Comparison of ENCODE assay signal across 30 mouse cellular contexts in genomic region chr5:149341461-149341860, GRCm38 (mm10).
DNase-seq lines count a peak whose midpoint lies in the region; ATAC-seq and TF ChIP-seq lines count a peak whose summit lies in the region.
"Had no signal": no experiment of that assay in that cellular context is flagged by ENCODE, and none has a peak within 500 bp of the region (broad histone marks: within the 10 kb centered on the region; RNA-seq: fewer than 3 reads in every experiment).

No protein-coding gene starts in this region.

- no peak for TF ChIP-seq POLR2A in limb, embryonic 14.5 days (IDR thresholded peaks at IDR 0.05; ENCODE audit: borderline replicate concordance, extremely low read depth, insufficient read depth, insufficient read length)

- 0 out of 2 replicates have a peak overlapping the region, but pooled peaks have one; percentile 23 for H3K27ac ChIP-seq in hindbrain, embryonic 12.5 days
- no peak overlapping the region for H3K27ac ChIP-seq in hindbrain, embryonic 14.5 days
- 0 out of 2 replicates have a peak overlapping the region, but pooled peaks have one; percentile 9 for H3K27ac ChIP-seq in embryonic facial prominence, embryonic 13.5 days
- 0 out of 2 replicates have a peak overlapping the region, but pooled peaks have one; percentile 19 for H3K27ac ChIP-seq in embryonic facial prominence, embryonic 15.5 days (replicated peaks)
- H3K27ac ChIP-seq in limb, embryonic 14.5 days (replicated peaks; ENCODE audit: low read depth, low read length), result no peak overlapping the region
- H3K27ac ChIP-seq: forebrain, embryonic 13.5 days; heart, embryonic 10.5 days; kidney, embryonic 15.5 days; layer of hippocampus, adult 2 months; liver, embryonic 13.5 days; midbrain, embryonic 10.5 days; midbrain, embryonic 15.5 days; neural tube, embryonic 15.5 days had no signal

- no peak overlapping the region for H3K4me2 ChIP-seq in hindbrain, embryonic 12.5 days (replicated peaks)
- no peak overlapping the region for H3K4me2 ChIP-seq in hindbrain, embryonic 14.5 days (replicated peaks)
- H3K4me2 ChIP-seq in embryonic facial prominence, embryonic 13.5 days, result no peak overlapping the region
- H3K4me2 ChIP-seq in embryonic facial prominence, embryonic 15.5 days (replicated peaks), result no peak overlapping the region
- H3K4me2 ChIP-seq in limb, embryonic 14.5 days (replicated peaks; ENCODE audit: low read depth, low read length, severe bottlenecking), result no peak overlapping the region
- H3K4me2 ChIP-seq: forebrain, embryonic 13.5 days; kidney, embryonic 15.5 days; liver, embryonic 13.5 days; midbrain, embryonic 15.5 days; neural tube, embryonic 15.5 days had no signal

- no peaks in the 10 kb centered on the region for H3K36me3 ChIP-seq in hindbrain, embryonic 12.5 days
- H3K36me3 ChIP-seq in hindbrain, embryonic 14.5 days (replicated peaks; ENCODE audit: control insufficient read depth, insufficient read depth), result no peaks in the 10 kb centered on the region
- no peaks in the 10 kb centered on the region for H3K36me3 ChIP-seq in embryonic facial prominence, embryonic 13.5 days
- no peaks in the 10 kb centered on the region for H3K36me3 ChIP-seq in embryonic facial prominence, embryonic 15.5 days
- no peaks in the 10 kb centered on the region for H3K36me3 ChIP-seq in limb, embryonic 14.5 days (ENCODE audit: control insufficient read depth, insufficient read depth, low read length)
- H3K36me3 ChIP-seq: heart, embryonic 10.5 days; kidney, embryonic 15.5 days; liver, embryonic 13.5 days; midbrain, embryonic 10.5 days; midbrain, embryonic 15.5 days; neural tube, embryonic 15.5 days had no signal

- no peak for DNase-seq in hindbrain, embryonic 14.5 days (ENCODE audit: low spot score)
- no peak for DNase-seq in limb, embryonic 14.5 days (ENCODE audit: low spot score)
- DNase-seq in layer of hippocampus, postnatal 25 days (ENCODE audit: extremely low spot score in 1 of 2, low spot score in 1 of 2), result no peak
- DNase-seq in spleen, postnatal 4 days (ENCODE audit: low spot score in 2 of 2), result no peak
- DNase-seq: adrenal gland, postnatal 25 days; B cell, adult 2 months; cerebellum, adult 8-10 months; cerebellum, postnatal 25 days; gastrocnemius, postnatal 14 days; heart, postnatal 10 days; kidney, adult 11 months; kidney, postnatal 25 days; liver, embryonic 13.5 days; lung, adult 18-20 months; lung, postnatal 10 days; retina, postnatal 1 day; right cerebral cortex, postnatal 25 days; thymus, postnatal 14 days had no signal

- H3K4me1 ChIP-seq in hindbrain, embryonic 12.5 days, result peaks cover 13% of the 10 kb centered on the region
- H3K4me1 ChIP-seq in hindbrain, embryonic 14.5 days (replicated peaks; ENCODE audit: control insufficient read depth, insufficient read depth, low read length), result no peaks in the 10 kb centered on the region; the same call in 1 of the 2 replicates
- peaks cover 41% of the 10 kb centered on the region for H3K4me1 ChIP-seq in embryonic facial prominence, embryonic 13.5 days
- H3K4me1 ChIP-seq in embryonic facial prominence, embryonic 15.5 days, result peaks cover 26% of the 10 kb centered on the region
- H3K4me1 ChIP-seq in limb, embryonic 14.5 days (ENCODE audit: control insufficient read depth, insufficient read depth, low read length), result peaks cover 16% of the 10 kb centered on the region
- H3K4me1 ChIP-seq: kidney, embryonic 15.5 days; liver, embryonic 13.5 days; midbrain, embryonic 15.5 days; neural tube, embryonic 15.5 days had no signal

- WGBS in hindbrain, embryonic 12.5 days, result 51% methylated on average over 6 of the region's 6 CpGs
- WGBS in hindbrain, embryonic 14.5 days, result 49% methylated on average over 6 of the region's 6 CpGs
- 56% methylated on average over 6 of the region's 6 CpGs for whole genome bisulfite sequencing in embryonic facial prominence, embryonic 13.5 days
- 40% methylated on average over 6 of the region's 6 CpGs for WGBS in embryonic facial prominence, embryonic 15.5 days
- 43% methylated on average over 6 of the region's 6 CpGs for WGBS in limb, embryonic 14.5 days

- H3K9ac ChIP-seq in hindbrain, embryonic 12.5 days, result no peak overlapping the region
- H3K9ac ChIP-seq in hindbrain, embryonic 14.5 days, result no peak overlapping the region
- H3K9ac ChIP-seq in embryonic facial prominence, embryonic 13.5 days, result no peak overlapping the region
- H3K9ac ChIP-seq in embryonic facial prominence, embryonic 15.5 days, result no peak overlapping the region
- no peak overlapping the region for H3K9ac ChIP-seq in limb, embryonic 14.5 days (ENCODE audit: low read depth, low read length, severe bottlenecking)
- H3K9ac ChIP-seq: forebrain, embryonic 13.5 days; kidney, embryonic 15.5 days; liver, embryonic 13.5 days; midbrain, embryonic 15.5 days; neural tube, embryonic 15.5 days had no signal

- no peak overlapping the region for H3K4me3 ChIP-seq in hindbrain, embryonic 12.5 days
- H3K4me3 ChIP-seq in hindbrain, embryonic 14.5 days (replicated peaks; ENCODE audit: low read length), result no peak overlapping the region
- no peak overlapping the region for H3K4me3 ChIP-seq in embryonic facial prominence, embryonic 13.5 days
- H3K4me3 ChIP-seq in embryonic facial prominence, embryonic 15.5 days (replicated peaks), result no peak overlapping the region
- no peak overlapping the region for H3K4me3 ChIP-seq in limb, embryonic 14.5 days (replicated peaks; ENCODE audit: low read length)
- H3K4me3 ChIP-seq: erythroblast, embryonic 14.5 days; forebrain, embryonic 13.5 days; heart, embryonic 10.5 days; kidney, embryonic 15.5 days; layer of hippocampus, adult 2 months; liver, embryonic 13.5 days; midbrain, embryonic 10.5 days; midbrain, embryonic 15.5 days; neural tube, embryonic 15.5 days had no signal

- ATAC-seq in hindbrain, embryonic 12.5 days (ENCODE audit: low FRiP score), result no peak
- ATAC-seq in hindbrain, embryonic 14.5 days (ENCODE audit: low FRiP score), result no peak
- ATAC-seq in embryonic facial prominence, embryonic 13.5 days (ENCODE audit: insufficient number of reproducible peaks, insufficient read depth, low FRiP score, low TSS enrichment, low read depth), result no peak
- ATAC-seq in embryonic facial prominence, embryonic 15.5 days (ENCODE audit: insufficient number of reproducible peaks, low FRiP score, low TSS enrichment, low read depth), result 0 out of 2 replicates have a peak, but pooled peaks have one; percentile 40
- ATAC-seq in limb, embryonic 14.5 days (ENCODE audit: low FRiP score, low read depth), result peak; percentile 39; the same call in 1 of the 2 replicates
- ATAC-seq: forebrain, embryonic 13.5 days; inflammation-experienced regulatory T-cells, adult 6 months; midbrain, embryonic 15.5 days had no signal

- no peaks in the 10 kb centered on the region for H3K27me3 ChIP-seq in hindbrain, embryonic 12.5 days
- H3K27me3 ChIP-seq in hindbrain, embryonic 14.5 days (ENCODE audit: control insufficient read depth, insufficient read depth, low read length), result no peaks in the 10 kb centered on the region
- no peaks in the 10 kb centered on the region for H3K27me3 ChIP-seq in embryonic facial prominence, embryonic 13.5 days
- peaks cover 3% of the 10 kb centered on the region; the same call in 1 of the 2 replicates for H3K27me3 ChIP-seq in embryonic facial prominence, embryonic 15.5 days
- no peaks in the 10 kb centered on the region for H3K27me3 ChIP-seq in limb, embryonic 14.5 days (ENCODE audit: control insufficient read depth, insufficient read depth, low read length)
- H3K27me3 ChIP-seq: forebrain, embryonic 13.5 days; kidney, embryonic 15.5 days; liver, embryonic 13.5 days; midbrain, embryonic 15.5 days; neural tube, embryonic 15.5 days had no signal

- no peaks in the 10 kb centered on the region for H3K9me3 ChIP-seq in hindbrain, embryonic 12.5 days (replicated peaks)
- H3K9me3 ChIP-seq in hindbrain, embryonic 14.5 days (ENCODE audit: control insufficient read depth, low read length), result no peaks in the 10 kb centered on the region
- H3K9me3 ChIP-seq in embryonic facial prominence, embryonic 13.5 days, result no peaks in the 10 kb centered on the region
- no peaks in the 10 kb centered on the region for H3K9me3 ChIP-seq in embryonic facial prominence, embryonic 15.5 days (replicated peaks)
- H3K9me3 ChIP-seq in limb, embryonic 14.5 days (ENCODE audit: control insufficient read depth, low read length), result no peaks in the 10 kb centered on the region
- H3K9me3 ChIP-seq: forebrain, embryonic 13.5 days; heart, embryonic 10.5 days; kidney, embryonic 15.5 days; liver, embryonic 13.5 days; midbrain, embryonic 10.5 days; midbrain, embryonic 15.5 days; neural tube, embryonic 15.5 days had no signal

Comparison
In these comparisons a context has a peak if more than half of its experiments do, and no peak if none do; other contexts are left out.
1. ATAC-seq: peak in embryonic facial prominence, embryonic 15.5 days (single experiment) and limb, embryonic 14.5 days (single experiment); none in hindbrain, embryonic 12.5 days (single experiment), hindbrain, embryonic 14.5 days (single experiment) and embryonic facial prominence, embryonic 13.5 days (single experiment).
2. H3K27ac ChIP-seq: peak in hindbrain, embryonic 12.5 days (single experiment), embryonic facial prominence, embryonic 13.5 days (single experiment) and embryonic facial prominence, embryonic 15.5 days (single experiment); none in hindbrain, embryonic 14.5 days (single experiment) and limb, embryonic 14.5 days (single experiment).